Mouse (Mus musculus): ENCODE results near the gene Ryr3.

DNA sequence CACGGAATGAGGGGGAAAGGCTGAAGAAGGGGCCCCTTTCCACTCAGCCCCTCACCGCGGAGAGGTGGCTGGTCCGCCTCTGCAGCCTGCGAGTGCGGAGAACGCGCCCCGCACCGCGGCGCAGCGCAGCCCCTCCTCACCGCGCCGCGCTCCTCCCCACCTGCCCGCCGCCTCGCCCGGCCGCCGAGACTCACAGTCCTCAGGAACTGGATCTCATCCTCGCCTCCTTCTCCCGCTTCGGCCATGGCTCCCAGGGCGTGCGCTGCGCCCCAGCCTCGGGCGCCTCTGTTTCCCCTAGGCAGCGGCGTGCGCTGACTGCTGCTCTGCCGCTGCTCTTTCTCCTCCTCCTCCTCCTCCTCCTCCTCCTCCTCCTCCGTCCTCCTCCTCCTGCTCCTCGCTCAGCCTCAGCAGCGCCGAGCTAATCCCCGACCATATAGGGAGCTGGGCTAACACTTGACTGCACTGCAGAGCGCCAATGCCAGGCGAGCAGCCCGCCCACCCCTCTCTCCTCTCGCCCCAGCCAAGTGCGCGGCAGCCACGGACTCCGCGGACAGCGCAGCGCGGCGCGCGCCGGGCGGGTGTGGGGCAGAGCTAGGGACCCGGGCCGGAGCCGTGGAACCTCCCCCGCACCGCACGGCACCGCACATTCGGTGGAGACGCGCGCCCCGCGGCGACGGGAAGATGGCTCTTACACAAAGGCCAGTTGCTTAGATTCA is at the start of gene Ryr3:
- TF ChIP-seq EP300 (optimal IDR thresholded peaks at IDR 0.05): no peak
- TF ChIP-seq CTCF (IDR thresholded peaks at IDR 0.05; ENCODE audit: low read depth): peak; percentile 30
